Mouse (Mus musculus) left cerebral cortex, adult 18-20 months (tissue): Measurements from ENCODE around the gene Olfr798. TPM values are rescaled to one million over a fixed set of nuclear protein-coding genes. Genes with fewer than 3 reads are reported as not detected.

Experiments
- DNase-seq, 2 experiments: peaks; one replicate each; pipeline ENCODE4 v3.0.0; 2021 to 2022; ENCODE audit warnings: low spot score in 2 of 2, mixed read lengths in 1 of 2
- long read RNA-seq, 2 experiments: library from polyadenylated mRNA; stranded (forward); transcript quantifications; one replicate each; pipeline ENCODE4 v2.0.0; 2021
- microRNA-seq, 2 experiments: library from miRNA; unstranded; fragments of <30 nt; microRNA quantifications; one replicate each; pipeline ENCODE4 v1.2.0; 2021
- total RNA-seq, 2 experiments: library from RNA; stranded (reverse); gene quantifications; 2 replicates each; pipeline ENCODE4 v1.2.3; 2021

Gene Olfr798
- not detected for total RNA-seq
- long read RNA-seq, experiment 1: 0 reads
- long read RNA-seq, experiment 2: 0 reads

- DNase-seq: no peak
Observed at GRCm38 (mm10) chr10:129627834-129628233, at the start of gene Olfr798. TSS of gene Olfr798 (minus strand) at chr10:129627934.

GRCm38 (mm10) chr10:129673765-129674164 is 46.0 kb upstream of the Olfr798 start, which contains the start of gene Olfr801:
TSS of gene Olfr801 (minus strand) at chr10:129673865.
- no peak for DNase-seq

- no peak for DNase-seq
Observed at GRCm38 (mm10) chr10:129657394-129657793, 29.7 kb upstream of the Olfr798 start, which contains the start of gene Olfr800. TSS of gene Olfr800 (plus strand) at chr10:129657694.

DNA sequence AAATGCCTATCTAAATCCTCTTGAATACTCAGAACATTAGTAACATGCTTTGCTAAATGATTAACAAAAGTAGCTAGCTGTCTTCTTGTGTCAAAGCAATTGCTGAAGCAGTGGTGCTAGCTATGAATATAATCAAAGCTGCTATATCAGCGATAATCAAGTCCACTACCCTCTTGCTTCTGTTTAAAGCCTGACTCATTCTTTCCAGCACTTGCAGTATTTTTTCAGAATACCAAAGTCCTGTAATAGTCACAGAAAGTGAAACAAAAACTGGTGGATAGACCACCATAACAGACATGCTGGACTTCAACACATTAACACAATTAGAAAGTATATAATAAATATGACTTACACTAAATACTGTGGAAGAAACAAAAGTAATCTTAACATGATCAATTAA is 24.0 kb upstream of the Olfr798 start:
- no peak for DNase-seq

GRCm38 (mm10) chr10:129637184-129637583 is 9.4 kb upstream of the Olfr798 start, which contains the start of gene Olfr799:
TSS of gene Olfr799 (plus strand) at chr10:129637484.
- no peak for DNase-seq

DNA sequence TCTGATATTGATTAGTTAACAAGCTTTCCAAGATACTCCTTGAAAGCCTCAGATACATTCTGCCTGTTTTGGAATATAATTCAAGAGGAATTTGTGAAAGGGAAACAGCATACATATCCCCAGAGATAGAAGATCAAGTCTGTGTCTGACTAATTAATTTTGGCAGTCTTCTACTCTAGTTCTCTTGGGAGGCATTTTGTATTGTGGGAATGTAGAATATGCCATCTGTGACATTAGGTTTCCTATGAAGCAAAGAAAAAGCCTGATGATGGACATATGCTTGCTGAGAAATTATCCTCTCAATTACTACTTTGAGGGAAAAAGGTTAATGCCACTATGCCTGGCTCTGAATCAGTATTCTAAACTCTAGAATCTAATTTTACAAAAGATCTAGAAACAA is 4.5 kb downstream of the Olfr798 start:
- DNase-seq: no peak

- no peak for DNase-seq
Observed at GRCm38 (mm10) chr10:129621724-129622123, 6.0 kb downstream of the Olfr798 start.

- no peak for DNase-seq
Observed at GRCm38 (mm10) chr10:129612470-129612869, 15.3 kb downstream of the Olfr798 start, which contains the start of gene Olfr796. TSS of gene Olfr796 (minus strand) at chr10:129612570.

- DNase-seq: no peak
Observed at GRCm38 (mm10) chr10:129577066-129577465, 50.7 kb downstream of the Olfr798 start.

Small RNA genes lying within 50 kb of the gene (microRNA-seq; reads per million reads assigned to microRNA genes)
- 0 reads per million in 2 experiments for gene Gm23252

Other genes starting within 250 kb of the Olfr798 start
- under 1 TPM; 0.14 to 0.21 TPM for gene Olfr784, start 243.9 kb downstream of the Olfr798 start, total RNA-seq
- gene Olfr785, start 222.5 kb downstream of the Olfr798 start, total RNA-seq: not detected
- not detected for gene Olfr786, start 200.6 kb downstream of the Olfr798 start, total RNA-seq
- not detected for gene Olfr787, start 166.1 kb downstream of the Olfr798 start, total RNA-seq
- gene Olfr788, start 156.9 kb downstream of the Olfr798 start, total RNA-seq: not detected
- gene Olfr789, start 143.2 kb downstream of the Olfr798 start, total RNA-seq: not detected
- gene Olfr790, start 129.4 kb downstream of the Olfr798 start, total RNA-seq: not detected
- gene Olfr791, start 106.1 kb downstream of the Olfr798 start, total RNA-seq: not detected
- gene Olfr792, start 88.8 kb downstream of the Olfr798 start, total RNA-seq: not detected
- not detected for gene Olfr794, start 60.3 kb downstream of the Olfr798 start, total RNA-seq
- not detected for gene Olfr796, start 15.4 kb downstream of the Olfr798 start, total RNA-seq
- not detected for gene Olfr799, start 9.6 kb upstream of the Olfr798 start, total RNA-seq
- not detected for gene Olfr800, start 29.8 kb upstream of the Olfr798 start, total RNA-seq
- gene Olfr801, start 45.9 kb upstream of the Olfr798 start, total RNA-seq: not detected
- gene Olfr802, start 60.2 kb upstream of the Olfr798 start, total RNA-seq: not detected
- not detected for gene Olfr803, start 66.4 kb upstream of the Olfr798 start, total RNA-seq
- not detected for gene Olfr804, start 75.3 kb upstream of the Olfr798 start, total RNA-seq
- gene Olfr805, start 101.4 kb upstream of the Olfr798 start, total RNA-seq: not detected
- gene Olfr806, start 114.0 kb upstream of the Olfr798 start, total RNA-seq: not detected
- not detected for gene Olfr807, start 129.9 kb upstream of the Olfr798 start, total RNA-seq
- gene Olfr808, start 137.5 kb upstream of the Olfr798 start, total RNA-seq: not detected
- gene Olfr809, start 146.7 kb upstream of the Olfr798 start, total RNA-seq: not detected
- not detected for gene Olfr810, start 167.0 kb upstream of the Olfr798 start, total RNA-seq
- not detected for gene Olfr811, start 176.5 kb upstream of the Olfr798 start, total RNA-seq
- not detected for gene Olfr812, start 218.2 kb upstream of the Olfr798 start, total RNA-seq
- gene Olfr813, start 227.4 kb upstream of the Olfr798 start, total RNA-seq: not detected